Mouse (Mus musculus): Measurements from ENCODE around the gene Krt87. TPM values are rescaled to one million over a fixed set of nuclear protein-coding genes. Genes with fewer than 3 reads are reported as not detected.

Krt87 gene
- polyA plus RNA-seq, 2 experiments, result 0.73 to 0.89 TPM

DNA sequence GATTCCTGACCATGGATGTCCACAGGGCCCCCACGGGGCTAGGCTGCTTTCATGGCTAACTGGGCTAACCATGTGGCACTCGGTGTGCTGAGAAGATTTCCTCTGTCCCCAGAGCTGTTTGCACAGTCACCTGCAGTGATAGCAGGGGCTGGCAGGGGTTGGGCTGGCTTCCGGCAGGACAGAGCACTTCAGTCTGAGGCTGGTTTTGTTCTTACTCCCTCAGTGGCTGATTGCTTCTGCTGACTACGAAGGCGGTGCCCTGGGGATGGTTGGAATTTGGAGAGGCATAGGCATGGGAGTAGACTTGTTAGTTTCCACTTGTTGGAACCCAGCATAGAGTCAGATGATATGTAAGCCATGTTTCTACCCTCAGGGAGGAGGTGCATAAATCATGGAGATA is 13.7 kb downstream of the Krt87 start:
- H3K4me1 ChIP-seq (ENCODE audit: control insufficient read depth, insufficient read depth, low read length), result no peaks in the 10 kb centered on the region
- no peak overlapping the region for H3K9ac ChIP-seq (ENCODE audit: low read depth, low read length, severe bottlenecking)
- WGBS, result 30% methylated on average over 5 of the region's 5 CpGs
- H3K4me2 ChIP-seq (replicated peaks; ENCODE audit: low read depth, low read length, severe bottlenecking), result no peak overlapping the region
- no peak for TF ChIP-seq POLR2A (IDR thresholded peaks at IDR 0.05; ENCODE audit: borderline replicate concordance, extremely low read depth, insufficient read depth, insufficient read length)
- H3K27ac ChIP-seq (replicated peaks; ENCODE audit: low read depth, low read length), result no peak overlapping the region
- DNase-seq (ENCODE audit: low spot score) (no peak), ATAC-seq (ENCODE audit: low FRiP score, low read depth) (no peak)
- no peaks in the 10 kb centered on the region for H3K36me3 ChIP-seq (ENCODE audit: control insufficient read depth, insufficient read depth, low read length)
- no peaks in the 10 kb centered on the region for H3K27me3 ChIP-seq (ENCODE audit: control insufficient read depth, insufficient read depth, low read length)
- no peaks in the 10 kb centered on the region for H3K9me3 ChIP-seq (ENCODE audit: control insufficient read depth, low read length)
- no peak overlapping the region for H3K4me3 ChIP-seq (replicated peaks; ENCODE audit: low read length)

DNA sequence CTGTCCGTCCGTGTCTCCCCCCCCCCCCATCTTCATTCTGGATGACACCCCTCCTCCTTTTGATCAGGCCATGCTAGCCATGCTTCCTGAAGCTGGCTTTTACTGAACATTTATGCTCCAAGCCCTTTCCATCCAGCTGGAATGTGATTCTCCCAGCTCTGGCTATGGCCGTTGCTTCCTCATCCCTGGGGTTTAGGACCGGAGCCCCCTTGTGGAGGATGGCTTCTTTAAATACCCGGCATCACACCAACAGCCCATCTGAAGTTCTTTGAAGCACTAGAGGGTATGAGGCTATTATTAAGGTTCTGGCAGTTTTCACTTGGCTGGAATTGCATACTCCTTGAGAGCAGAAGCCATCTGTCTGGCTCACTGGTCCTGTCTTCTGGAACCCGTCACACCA is 17.7 kb downstream of the Krt87 start:
- Histone ChIP-seq H3K4me3 (replicated peaks; ENCODE audit: low read length) (no peak overlapping the region), H3K9ac (ENCODE audit: low read depth, low read length, severe bottlenecking) (no peak overlapping the region), H3K27me3 (ENCODE audit: control insufficient read depth, insufficient read depth, low read length) (no peaks in the 10 kb centered on the region), H3K36me3 (ENCODE audit: control insufficient read depth, insufficient read depth, low read length) (no peaks in the 10 kb centered on the region), H3K27ac (replicated peaks; ENCODE audit: low read depth, low read length) (no peak overlapping the region), H3K9me3 (ENCODE audit: control insufficient read depth, low read length) (no peaks in the 10 kb centered on the region), H3K4me2 (replicated peaks; ENCODE audit: low read depth, low read length, severe bottlenecking) (no peak overlapping the region), H3K4me1 (ENCODE audit: control insufficient read depth, insufficient read depth, low read length) (no peaks in the 10 kb centered on the region)
- DNase-seq (ENCODE audit: low spot score), result no peak
- TF ChIP-seq POLR2A (IDR thresholded peaks at IDR 0.05; ENCODE audit: borderline replicate concordance, extremely low read depth, insufficient read depth, insufficient read length), result no peak
- 46% methylated on average over 6 of the region's 6 CpGs for WGBS
- ATAC-seq (ENCODE audit: low FRiP score, low read depth), result no peak

DNA sequence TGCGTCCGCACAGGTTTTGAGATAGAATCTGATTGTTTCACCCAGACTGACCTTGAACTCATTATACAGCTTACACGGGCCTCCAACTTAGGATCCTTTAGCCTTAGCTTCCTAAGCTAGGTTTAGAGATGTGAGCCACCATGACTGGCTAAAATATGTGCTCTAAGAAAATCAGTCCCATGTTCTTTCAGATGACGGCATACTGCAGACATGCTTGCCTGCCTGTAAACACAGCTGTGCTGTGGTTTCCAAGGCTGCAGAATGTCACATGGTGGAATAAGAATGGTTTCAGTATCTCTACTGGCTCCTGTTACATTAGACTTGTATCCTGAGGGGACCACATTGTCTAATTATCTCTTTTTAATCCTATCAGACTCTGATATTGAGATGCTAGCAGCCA is 19.7 kb downstream of the Krt87 start:
- Histone ChIP-seq H3K36me3 (ENCODE audit: control insufficient read depth, insufficient read depth, low read length) (no peaks in the 10 kb centered on the region), H3K9ac (ENCODE audit: low read depth, low read length, severe bottlenecking) (no peak overlapping the region), H3K27me3 (ENCODE audit: control insufficient read depth, insufficient read depth, low read length) (0 out of 2 replicates have a peak, but pooled peaks cover 4% of the 10 kb centered on the region), H3K4me3 (replicated peaks; ENCODE audit: low read length) (no peak overlapping the region), H3K4me1 (ENCODE audit: control insufficient read depth, insufficient read depth, low read length) (no peaks in the 10 kb centered on the region), H3K4me2 (replicated peaks; ENCODE audit: low read depth, low read length, severe bottlenecking) (no peak overlapping the region), H3K9me3 (ENCODE audit: control insufficient read depth, low read length) (no peaks in the 10 kb centered on the region), H3K27ac (replicated peaks; ENCODE audit: low read depth, low read length) (no peak overlapping the region)
- WGBS, result 75% methylated on average over 4 of the region's 4 CpGs
- DNase-seq (ENCODE audit: low spot score), result no peak
- no peak for ATAC-seq (ENCODE audit: low FRiP score, low read depth)
- TF ChIP-seq POLR2A (IDR thresholded peaks at IDR 0.05; ENCODE audit: borderline replicate concordance, extremely low read depth, insufficient read depth, insufficient read length), result no peak

DNA sequence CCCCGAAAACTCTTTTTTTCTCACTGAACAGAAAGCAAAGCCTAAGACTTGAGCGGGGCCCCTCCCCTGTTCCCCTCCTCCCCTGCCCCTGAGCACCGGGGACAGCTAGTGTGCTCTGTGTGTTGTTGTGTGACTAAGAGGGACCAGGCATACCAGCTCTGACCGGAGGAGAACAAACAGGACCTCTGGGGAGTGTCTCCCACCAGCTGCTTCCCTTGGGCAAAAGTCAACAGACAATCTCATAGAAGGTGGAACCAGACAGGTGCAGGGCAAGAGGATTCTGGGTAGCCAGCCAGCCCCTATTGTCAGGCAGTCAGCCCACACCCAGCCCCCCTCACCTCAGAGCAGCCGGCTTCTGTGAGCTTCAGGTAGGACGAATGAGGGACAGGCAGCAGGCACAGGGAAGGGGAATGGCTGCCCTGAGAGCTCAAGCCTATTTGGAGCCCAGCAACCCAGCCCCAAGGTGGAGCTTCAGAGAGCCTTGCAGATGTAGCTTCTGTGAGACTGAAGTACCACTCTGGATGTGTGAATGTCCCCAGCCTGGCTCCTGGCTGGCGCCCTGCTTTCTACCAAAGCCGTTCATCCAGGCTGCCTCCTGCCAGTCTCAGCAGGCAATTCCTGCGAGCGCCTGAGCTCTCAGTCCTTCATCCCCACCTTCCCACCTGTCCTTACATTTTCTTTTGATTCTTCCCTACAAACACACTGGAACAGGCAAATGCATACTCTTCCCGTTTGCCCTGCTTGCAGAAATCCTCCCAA is 23.6 kb downstream of the Krt87 start:
- Histone ChIP-seq H3K4me2 (replicated peaks; ENCODE audit: low read depth, low read length, severe bottlenecking) (no peak overlapping the region), H3K9me3 (ENCODE audit: control insufficient read depth, low read length) (no peaks in the 10 kb centered on the region), H3K27me3 (ENCODE audit: control insufficient read depth, insufficient read depth, low read length) (peaks cover 13% of the 10 kb centered on the region), H3K4me1 (ENCODE audit: control insufficient read depth, insufficient read depth, low read length) (peaks cover 11% of the 10 kb centered on the region; the same call in 1 of the 2 replicates), H3K9ac (ENCODE audit: low read depth, low read length, severe bottlenecking) (no peak overlapping the region), H3K4me3 (replicated peaks; ENCODE audit: low read length) (no peak overlapping the region), H3K27ac (replicated peaks; ENCODE audit: low read depth, low read length) (no peak overlapping the region), H3K36me3 (ENCODE audit: control insufficient read depth, insufficient read depth, low read length) (no peaks in the 10 kb centered on the region)
- TF ChIP-seq POLR2A (IDR thresholded peaks at IDR 0.05; ENCODE audit: borderline replicate concordance, extremely low read depth, insufficient read depth, insufficient read length), result no peak
- ATAC-seq (ENCODE audit: low FRiP score, low read depth) (no peak), DNase-seq (ENCODE audit: low spot score) (no peak)
- 42% methylated on average over 11 of the region's 11 CpGs for WGBS

DNA sequence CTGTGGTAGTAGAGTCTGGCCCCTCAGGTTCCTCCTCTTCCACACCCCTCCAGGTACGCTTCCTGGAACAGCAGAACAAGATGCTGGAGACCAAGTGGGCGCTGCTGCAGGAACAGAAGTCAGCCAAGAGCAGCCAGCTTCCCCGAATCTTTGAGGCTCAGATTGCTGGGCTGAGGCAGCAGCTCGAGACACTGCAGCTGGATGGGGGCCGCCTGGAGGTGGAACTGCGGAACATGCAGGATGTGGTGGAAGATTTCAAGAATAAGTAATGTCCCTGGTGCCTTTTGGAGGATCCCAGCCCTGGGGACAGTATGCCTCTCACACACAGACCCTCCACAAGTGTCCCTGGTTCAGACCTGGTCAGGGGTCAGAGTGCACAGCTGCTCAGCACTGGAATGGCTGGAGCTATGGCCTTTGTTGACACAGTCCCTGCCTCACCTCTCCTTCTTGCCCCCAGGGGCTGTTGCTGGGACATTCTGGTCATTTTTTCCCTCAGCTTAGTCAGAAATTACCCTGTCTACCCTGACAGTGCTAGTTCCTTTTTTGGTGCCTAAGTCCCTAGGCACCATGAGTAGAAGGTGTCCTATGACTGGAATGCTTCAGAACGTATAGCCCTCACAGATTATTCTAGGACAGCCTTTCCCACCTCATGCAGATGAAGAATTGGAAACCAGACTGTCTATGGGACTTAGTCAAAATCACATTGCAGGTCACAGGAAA is 24.5 kb downstream of the Krt87 start:
- no peak overlapping the region for H3K4me3 ChIP-seq (replicated peaks; ENCODE audit: low read length)
- peaks cover 11% of the 10 kb centered on the region; the same call in 1 of the 2 replicates for H3K4me1 ChIP-seq (ENCODE audit: control insufficient read depth, insufficient read depth, low read length)
- 39% methylated on average over 7 of the region's 7 CpGs for WGBS
- no peak overlapping the region for H3K27ac ChIP-seq (replicated peaks; ENCODE audit: low read depth, low read length)
- H3K36me3 ChIP-seq (ENCODE audit: control insufficient read depth, insufficient read depth, low read length), result no peaks in the 10 kb centered on the region
- no peak overlapping the region for H3K4me2 ChIP-seq (replicated peaks; ENCODE audit: low read depth, low read length, severe bottlenecking)
- H3K9me3 ChIP-seq (ENCODE audit: control insufficient read depth, low read length), result no peaks in the 10 kb centered on the region
- ATAC-seq (ENCODE audit: low FRiP score, low read depth) (no peak; the same call in 1 of the 2 replicates), DNase-seq (ENCODE audit: low spot score) (no peak)
- TF ChIP-seq POLR2A (IDR thresholded peaks at IDR 0.05; ENCODE audit: borderline replicate concordance, extremely low read depth, insufficient read depth, insufficient read length), result no peak
- peaks cover 13% of the 10 kb centered on the region for H3K27me3 ChIP-seq (ENCODE audit: control insufficient read depth, insufficient read depth, low read length)
- no peak overlapping the region for H3K9ac ChIP-seq (ENCODE audit: low read depth, low read length, severe bottlenecking)

All from limb, embryonic 14.5 days (tissue).